ENCODE assay signal across 25 mouse cellular contexts in genomic region chr17:31732176-31732880, GRCm38 (mm10). TPM values are rescaled to one million over a fixed set of nuclear protein-coding genes. Genes with fewer than 3 reads are reported as not detected.
DNase-seq lines count a peak whose midpoint lies in the region; ATAC-seq and TF ChIP-seq lines count a peak whose summit lies in the region.
"Had no signal": no experiment of that assay in that cellular context is flagged by ENCODE, and none has a peak within 500 bp of the region (broad histone marks: within the 10 kb centered on the region; RNA-seq: fewer than 3 reads in every experiment).

No protein-coding gene starts in this region.

- no peaks in the 10 kb centered on the region for H3K36me3 ChIP-seq in heart, embryonic 12.5 days
- no peaks in the 10 kb centered on the region for H3K36me3 ChIP-seq in testis, adult 2 months (ENCODE audit: control insufficient read depth, insufficient read depth, low read length)
- H3K36me3 ChIP-seq: embryonic facial prominence, embryonic 10.5 days; hindbrain, embryonic 15.5 days had no signal

- H3K4me3 ChIP-seq in heart, embryonic 12.5 days: no peak overlapping the region
- peak overlapping the region; percentile 48 for H3K4me3 ChIP-seq in testis, adult 2 months (ENCODE audit: control insufficient read depth, low read depth, low read length)
- H3K4me3 ChIP-seq: embryonic facial prominence, embryonic 10.5 days; forebrain, embryonic 13.5 days; gastrocnemius, adult 2 months; hindbrain, embryonic 15.5 days had no signal

- no peak for ATAC-seq in heart, embryonic 12.5 days (ENCODE audit: insufficient number of reproducible peaks, low FRiP score)
- ATAC-seq: forebrain, embryonic 13.5 days; forebrain, postnatal 0 days; intestine, embryonic 16.5 days; Patski had no signal

- 0 out of 2 replicates have a peak overlapping the region, but pooled peaks have one; percentile 85 for H3K27ac ChIP-seq in heart, embryonic 12.5 days (ENCODE audit: poor library complexity, severe bottlenecking)
- no peak overlapping the region for H3K27ac ChIP-seq in testis, adult 2 months (ENCODE audit: control insufficient read depth, insufficient read depth, low read depth, low read length)
- H3K27ac ChIP-seq: embryonic facial prominence, embryonic 10.5 days; forebrain, embryonic 13.5 days; gastrocnemius, adult 2 months; hindbrain, embryonic 15.5 days had no signal

- DNase-seq in heart, postnatal 25 days (ENCODE audit: low spot score): no peak
- DNase-seq in testis, postnatal 14 days (ENCODE audit: low spot score): no peak
- DNase-seq in ZHBTc4 (ENCODE audit: low read depth, low spot score): peak; percentile 70
- DNase-seq in gastrocnemius, postnatal 25 days: no peak
- DNase-seq in frontal cortex, postnatal 36 days (ENCODE audit: low spot score in 2 of 2): no peak
- DNase-seq: adrenal gland, adult 8-10 months; adrenal gland, postnatal 36 days; cerebellum, adult 2 months; cerebellum, postnatal 10 days; forebrain, postnatal 0 days; gastrocnemius, adult 2 months; gastrocnemius, postnatal 36 days; heart, adult 11 months; heart, postnatal 14 days had no signal

- WGBS in heart, embryonic 12.5 days: 88% methylated on average over 32 of the region's 32 CpGs

- H3K27me3 ChIP-seq in heart, embryonic 12.5 days (replicated peaks): no peaks in the 10 kb centered on the region
- no peaks in the 10 kb centered on the region for H3K27me3 ChIP-seq in testis, adult 2 months (ENCODE audit: control insufficient read depth, insufficient read depth, low read length)
- H3K27me3 ChIP-seq: CH12.LX; forebrain, embryonic 13.5 days; hindbrain, embryonic 15.5 days; Patski had no signal

- TF ChIP-seq CTCF in testis, adult 2 months (IDR thresholded peaks at IDR 0.05; ENCODE audit: control insufficient read depth, insufficient read depth, insufficient replicate concordance, low read depth, low read length): no peak

- no peak for TF ChIP-seq POLR2A in testis, adult 2 months (IDR thresholded peaks at IDR 0.05; ENCODE audit: control insufficient read depth, low read depth, low read length)

- 0 out of 2 replicates have a peak overlapping the region, but pooled peaks have one; percentile 29 for H3K9ac ChIP-seq in heart, embryonic 12.5 days
- H3K9ac ChIP-seq: forebrain, embryonic 13.5 days; forebrain, postnatal 0 days; hindbrain, embryonic 15.5 days had no signal

- H3K4me1 ChIP-seq in heart, embryonic 12.5 days (replicated peaks): peaks cover 39% of the 10 kb centered on the region
- H3K4me1 ChIP-seq in testis, adult 2 months (ENCODE audit: control insufficient read depth, insufficient read depth, low read length): peaks cover 7% of the 10 kb centered on the region

- intact Hi-C loops in heart, postnatal 25 days (cut with DNase I): no loop called here

- H3K9me3 ChIP-seq in heart, embryonic 12.5 days (replicated peaks): no peaks in the 10 kb centered on the region
- H3K9me3 ChIP-seq: embryonic facial prominence, embryonic 10.5 days; forebrain, embryonic 13.5 days; hindbrain, embryonic 15.5 days had no signal

- no peak overlapping the region for H3K4me2 ChIP-seq in heart, embryonic 12.5 days
- H3K4me2 ChIP-seq: forebrain, embryonic 13.5 days; heart, embryonic 11.5 days; hindbrain, embryonic 15.5 days had no signal

RNA-seq across cellular contexts. Expression of gene Cryaa, which starts 54.7 kb away (rescaled TPM):
- 0.44 TPM in 1 of 2 replicates, not detected in the other for polyA plus RNA-seq in heart, embryonic 12.5 days (2016; fragmentation: Nextera tagmentation; extraction: Ambion mirVana)
- not detected for total RNA-seq in heart, postnatal 25 days (2021)
- not detected in 2 replicates for polyA plus RNA-seq in testis, adult 2 months (2012; rRNA removed)
- total RNA-seq in gastrocnemius, postnatal 25 days (2021): not detected
- total RNA-seq: adrenal gland, adult 8-10 months; adrenal gland, postnatal 36 days; forebrain, postnatal 0 days; gastrocnemius, adult 2 months; gastrocnemius, postnatal 36 days; heart, postnatal 14 days had no signal
- polyA plus RNA-seq: C2C12; forebrain, embryonic 13.5 days; forebrain, postnatal 0 days; heart, embryonic 11.5 days; hindbrain, embryonic 11.5 days; Patski had no signal
